Comparison of ENCODE assay signal across 8 mouse cellular contexts in genomic region chr11:26073638-26074294, GRCm38 (mm10).
DNase-seq lines count a peak whose midpoint lies in the region; ATAC-seq and TF ChIP-seq lines count a peak whose summit lies in the region.

No protein-coding gene starts in this region.

- H3K27me3 ChIP-seq in CH12.LX (replicated peaks), result no peaks in the 10 kb centered on the region
- no peaks in the 10 kb centered on the region for H3K27me3 ChIP-seq in embryonic facial prominence, embryonic 12.5 days
- no peaks in the 10 kb centered on the region for H3K27me3 ChIP-seq in hindbrain, embryonic 13.5 days
- no peaks in the 10 kb centered on the region for H3K27me3 ChIP-seq in small intestine, adult 2 months (ENCODE audit: control insufficient read depth, insufficient read depth, low read length)

- H3K4me2 ChIP-seq in CH12.LX (ENCODE audit: insufficient read depth, low read depth, poor library complexity, severe bottlenecking), result no peak overlapping the region
- no peak overlapping the region for H3K4me2 ChIP-seq in embryonic facial prominence, embryonic 12.5 days (replicated peaks)
- no peak overlapping the region for H3K4me2 ChIP-seq in hindbrain, embryonic 13.5 days

- peaks cover 0 to 5% of the 10 kb centered on the region in 2 experiments; a peak in 1 of 4 replicates for H3K4me1 ChIP-seq in CH12.LX (ENCODE audit: control insufficient read depth in 1 of 2, insufficient read depth in 2 of 2)
- H3K4me1 ChIP-seq in embryonic facial prominence, embryonic 12.5 days, result peaks cover 3% of the 10 kb centered on the region; the same call in 1 of the 2 replicates
- peaks cover 10% of the 10 kb centered on the region; the same call in 1 of the 2 replicates for H3K4me1 ChIP-seq in hindbrain, embryonic 13.5 days (replicated peaks)
- no peaks in the 10 kb centered on the region for H3K4me1 ChIP-seq in small intestine, adult 2 months (ENCODE audit: control insufficient read depth, insufficient read depth, insufficient read length, low read length)

- TF ChIP-seq CTCF in CH12.LX (conservative IDR thresholded peaks at IDR 0.05 in 1 of 2, IDR thresholded peaks at IDR 0.05 in 1 of 2; ENCODE audit: low read depth in 2 of 2, low read length in 2 of 2), result peak; percentile 55 to 77; a peak in 3 of 4 replicates
- TF ChIP-seq CTCF in small intestine, adult 2 months (IDR thresholded peaks at IDR 0.05; ENCODE audit: extremely low read depth, insufficient read length, insufficient replicate concordance, low read depth, low read length), result 0 out of 2 replicates have a peak, but pooled peaks have one; percentile 10

- H3K27ac ChIP-seq in CH12.LX (ENCODE audit: insufficient read depth, low read depth), result no peak overlapping the region
- H3K27ac ChIP-seq in embryonic facial prominence, embryonic 12.5 days, result no peak overlapping the region
- peak overlapping the region; percentile 25 for H3K27ac ChIP-seq in hindbrain, embryonic 13.5 days
- H3K27ac ChIP-seq in small intestine, adult 2 months (ENCODE audit: insufficient read depth, low read depth, low read length), result no peak overlapping the region

- no peak overlapping the region for H3K4me3 ChIP-seq in CH12.LX (replicated peaks in 1 of 3; ENCODE audit: low read depth in 2 of 3, low read length in 2 of 3, poor library complexity in 1 of 3)
- H3K4me3 ChIP-seq in embryonic facial prominence, embryonic 12.5 days, result no peak overlapping the region
- no peak overlapping the region for H3K4me3 ChIP-seq in hindbrain, embryonic 13.5 days
- no peak overlapping the region for H3K4me3 ChIP-seq in small intestine, adult 2 months (ENCODE audit: low read depth, low read length)

- in situ Hi-C loops in CH12.LX (cut with MboI; ENCODE audit: low pct_ligation_motif_present, low pct_unique_long_range_greater_than_20kb, low sequenced_read_pairs), result no loop called here

- no peak for TF ChIP-seq POLR2A in CH12.LX (IDR thresholded peaks at IDR 0.05; ENCODE audit: low read depth, low read length)
- TF ChIP-seq POLR2A in small intestine, adult 2 months (IDR thresholded peaks at IDR 0.05; ENCODE audit: low read depth, low read length), result no peak

- H3K9ac ChIP-seq in CH12.LX (ENCODE audit: insufficient read depth, low read depth), result no peak overlapping the region
- no peak overlapping the region for H3K9ac ChIP-seq in embryonic facial prominence, embryonic 12.5 days
- H3K9ac ChIP-seq in hindbrain, embryonic 13.5 days, result no peak overlapping the region

- 43% methylated on average over 8 of the region's 8 CpGs for WGBS in embryonic facial prominence, embryonic 12.5 days
- WGBS in hindbrain, embryonic 13.5 days, result 46% methylated on average over 8 of the region's 8 CpGs
- 51% methylated on average over 8 of the region's 8 CpGs for WGBS in small intestine, adult 2 months

- no peaks in the 10 kb centered on the region for H3K9me3 ChIP-seq in CH12.LX (replicated peaks; ENCODE audit: low read length)
- H3K9me3 ChIP-seq in embryonic facial prominence, embryonic 12.5 days, result no peaks in the 10 kb centered on the region
- no peaks in the 10 kb centered on the region for H3K9me3 ChIP-seq in hindbrain, embryonic 13.5 days

- H3K79me2 ChIP-seq in CH12.LX (replicated peaks; ENCODE audit: control insufficient read depth, extremely low read depth, insufficient read depth, poor library complexity, severe bottlenecking), result no peaks in the 10 kb centered on the region

- ATAC-seq in embryonic facial prominence, embryonic 12.5 days (ENCODE audit: insufficient number of reproducible peaks, insufficient read depth, low FRiP score, low TSS enrichment), result 0 out of 2 replicates have a peak, but pooled peaks have one; percentile 69
- peak; percentile 89 for ATAC-seq in hindbrain, embryonic 13.5 days (ENCODE audit: low FRiP score)

- no peak for TF ChIP-seq EP300 in CH12.LX (IDR thresholded peaks at IDR 0.05; ENCODE audit: low read length)

- H3K36me3 ChIP-seq in CH12.LX (replicated peaks in 1 of 2; ENCODE audit: control insufficient read depth in 1 of 2, insufficient read depth in 1 of 2, low read length in 1 of 2), result no peaks in the 10 kb centered on the region
- H3K36me3 ChIP-seq in embryonic facial prominence, embryonic 12.5 days, result no peaks in the 10 kb centered on the region
- H3K36me3 ChIP-seq in hindbrain, embryonic 13.5 days, result no peaks in the 10 kb centered on the region
- no peaks in the 10 kb centered on the region for H3K36me3 ChIP-seq in small intestine, adult 2 months (ENCODE audit: control insufficient read depth, insufficient read depth, low read length)

- dilution Hi-C loops in CH12.LX (cut with MboI; ENCODE audit: extremely low pct_ligation_motif_present, extremely low pct_unique_long_range_greater_than_20kb, low sequenced_read_pairs), result no loop called here

- DNase-seq in CH12.LX (ENCODE audit: extremely low read depth) (peak; percentile 67), ZHBTc4 (ENCODE audit: low read depth, low spot score) (peak; percentile 84)
- DNase-seq in layer of hippocampus, adult 9-11 months, result peak; percentile 84
- DNase-seq in lung, postnatal 4 days, result peak; percentile 22 to 36
- no peak for DNase-seq in spleen, postnatal 4 days (ENCODE audit: low spot score in 2 of 2)

- TF ChIP-seq RAD21 in CH12.LX (IDR thresholded peaks at IDR 0.05; ENCODE audit: low read depth, low read length), result peak; percentile 82

TF ChIP-seq in CH12.LX, 34 proteins besides CTCF, POLR2A, EP300 and RAD21:
- TF ChIP-seq PAX5 (IDR thresholded peaks at IDR 0.05; ENCODE audit: low read length) (no peak), BHLHE40 (IDR thresholded peaks at IDR 0.05; ENCODE audit: low read depth, low read length) (0 out of 2 replicates have a peak, but pooled peaks have one; percentile 48), JUND (conservative IDR thresholded peaks at IDR 0.05; ENCODE audit: low read depth, low read length) (no peak), MEF2A (IDR thresholded peaks at IDR 0.05; ENCODE audit: borderline replicate concordance, low read depth, low read length) (no peak), ZMIZ1 (IDR thresholded peaks at IDR 0.05; ENCODE audit: low read depth, low read length) (no peak), MAX (IDR thresholded peaks at IDR 0.05; ENCODE audit: low read length) (no peak), POLR2AphosphoS2 (IDR thresholded peaks at IDR 0.05; ENCODE audit: low read depth, low read length) (no peak), IRF4 (IDR thresholded peaks at IDR 0.05; ENCODE audit: low read depth, low read length) (no peak), SMC3 (IDR thresholded peaks at IDR 0.05; ENCODE audit: low read depth, low read length) (peak; percentile 68), ETS1 (conservative IDR thresholded peaks at IDR 0.05; ENCODE audit: low read depth, low read length) (no peak), JUN (IDR thresholded peaks at IDR 0.05; ENCODE audit: insufficient read depth, low read depth, low read length) (no peak), E2F4 (IDR thresholded peaks at IDR 0.05; ENCODE audit: insufficient replicate concordance, low read depth, low read length) (no peak), ZKSCAN1 (IDR thresholded peaks at IDR 0.05; ENCODE audit: borderline replicate concordance, low read depth, low read length) (no peak), NRF1 (IDR thresholded peaks at IDR 0.05; ENCODE audit: low read depth, low read length) (no peak), UBTF (IDR thresholded peaks at IDR 0.05; ENCODE audit: low read depth, low read length) (no peak)

Comparison
In these comparisons a context has a peak if more than half of its experiments do, and no peak if none do; other contexts are left out.
1. DNase-seq: peak in CH12.LX (single experiment), ZHBTc4 (single experiment), layer of hippocampus, adult 9-11 months (single experiment) and lung, postnatal 4 days (2 of 2); none in spleen, postnatal 4 days (0 of 2).